Mouse (Mus musculus) kidney, adult 10 weeks (tissue): ENCODE data around the gene Gm21244. TPM values are rescaled to one million over a fixed set of nuclear protein-coding genes. Genes with fewer than 3 reads are reported as not detected.

Experiments used
- polyA plus RNA-seq: library from polyadenylated mRNA; stranded (reverse); fragments of 350-450 nt; fragmentation: Illumina TruSeq; extraction: RNeasy Lipid Tissue Mini Kit (QIAGEN cat#74804); gene quantifications from one replicate; pipeline ENCODE4 v1.2.3, GENCODE M21; 2014; ENCODE audit warnings: low read depth, low replicate concordance

The Gm21244 gene
- polyA plus RNA-seq: not detected

GRCm38 (mm10) chrY:7169193-7169592 is at the start of gene Gm21244:
TSS of gene Gm21244 (minus strand) at chrY:7169293.

Other genes starting within 250 kb of the Gm21244 start
- not detected for gene Gm28998, start 84.5 kb upstream of the Gm21244 start, polyA plus RNA-seq
- gene Gm21788, start 235.7 kb upstream of the Gm21244 start, polyA plus RNA-seq: not detected